Mouse (Mus musculus) MEL (cell line): ENCODE measurements around the gene Ankrd34a. TPM values are rescaled to one million over a fixed set of nuclear protein-coding genes. Genes with fewer than 3 reads are reported as not detected.
A peak's percentile ranks its signal among the peaks of the same experiment; 100 is the strongest.

Experiments
- DNase-seq: peaks from one replicate; pipeline ENCODE4 v3.0.0; 2011; ENCODE audit warnings: low read depth, low spot score
- H3K27ac ChIP-seq: 2 replicates; pipeline ENCODE4 v1.5.1; 2012; ENCODE audit warnings: low read depth, mild to moderate bottlenecking, control low read depth, low read length, moderate library complexity; ENCODE audit not compliant: control insufficient read depth
- H3K27me3 ChIP-seq, 2 experiments: fragments of 150-350 bp in 1 of 2; sonication (generic) in 1 of 2; 2 replicates each; pipeline ENCODE4 v1.6.1; 2012; ENCODE audit warnings: low read length in 2 of 2, mild to moderate bottlenecking in 2 of 2, improper control_type of control experiment in 1 of 2, moderate library complexity in 1 of 2; ENCODE audit not compliant: insufficient read depth in 2 of 2, control insufficient read depth in 1 of 2
- H3K36me3 ChIP-seq, 2 experiments: 2 replicates each; pipeline ENCODE4 v1.6.1; 2012 to 2014; ENCODE audit warnings: low read length in 2 of 2, improper control_type of control experiment in 1 of 2, inconsistent platforms in 1 of 2, mild to moderate bottlenecking in 1 of 2; ENCODE audit not compliant: insufficient read depth in 2 of 2, control insufficient read depth in 1 of 2
- H3K4me1 ChIP-seq, 2 experiments: fragments of 150-350 bp in 1 of 2; sonication (generic) in 1 of 2; 2 replicates each; pipeline ENCODE4 v1.6.1; 2012; ENCODE audit warnings: low read length in 2 of 2, improper control_type of control experiment in 1 of 2, mild to moderate bottlenecking in 1 of 2; ENCODE audit not compliant: insufficient read depth in 2 of 2, control insufficient read depth in 1 of 2
- H3K4me3 ChIP-seq, 2 experiments: fragments of 150-350 bp in 1 of 2; sonication (generic) in 1 of 2; 2 replicates each; pipeline ENCODE4 v1.5.1; 2012; ENCODE audit warnings: low read depth in 2 of 2, low read length in 2 of 2, mild to moderate bottlenecking in 2 of 2, moderate library complexity in 2 of 2, control low read depth in 1 of 2, improper control_type of control experiment in 1 of 2; ENCODE audit not compliant: control insufficient read depth in 1 of 2, insufficient read depth in 1 of 2
- H3K79me2 ChIP-seq: 2 replicates; pipeline ENCODE4 v1.6.1; 2012; ENCODE audit warnings: mild to moderate bottlenecking, low read length, moderate library complexity; ENCODE audit not compliant: control insufficient read depth, poor library complexity, insufficient read depth
- H3K9ac ChIP-seq: 2 replicates; pipeline ENCODE4 v1.6.1; 2012; ENCODE audit warnings: low read depth, mild to moderate bottlenecking, control low read depth, low read length, moderate library complexity; ENCODE audit not compliant: control insufficient read depth, poor library complexity, severe bottlenecking
- H3K9me3 ChIP-seq: fragments of 150-350 bp; sonication (generic); replicated peaks from 2 replicates; pipeline ENCODE4 v1.6.1; 2012; ENCODE audit warnings: mild to moderate bottlenecking, low read length, improper control_type of control experiment, moderate library complexity; ENCODE audit not compliant: insufficient read depth
- BHLHE40 ChIP-seq: IDR thresholded peaks from 2 replicates; pipeline ENCODE4 v1.6.1; 2012; ENCODE audit warnings: low read depth, mild to moderate bottlenecking, inconsistent platforms, low read length, improper control_type of control experiment, borderline replicate concordance
- CHD2 ChIP-seq: IDR thresholded peaks from 2 replicates; pipeline ENCODE4 v1.6.1; 2011; ENCODE audit warnings: low read length, improper control_type of control experiment
- CTCF ChIP-seq, 3 experiments: IDR thresholded peaks in 2 of 3; conservative IDR thresholded peaks in 1 of 3; 2 replicates each; pipeline ENCODE4 v1.5.1; 2011 to 2012; ENCODE audit warnings: low read length in 3 of 3, low read depth in 2 of 3, mild to moderate bottlenecking in 2 of 3, improper control_type of control experiment in 1 of 3, inconsistent platforms in 1 of 3, mixed read lengths in 1 of 3, moderate library complexity in 1 of 3; ENCODE audit not compliant: control insufficient read depth in 1 of 3, insufficient read depth in 1 of 3, poor library complexity in 1 of 3, severe bottlenecking in 1 of 3
- E2F4 ChIP-seq: IDR thresholded peaks from 2 replicates; pipeline ENCODE4 v1.6.1; 2011; ENCODE audit warnings: low read depth, low read length, improper control_type of control experiment, borderline replicate concordance
- EP300 ChIP-seq, 2 experiments: IDR thresholded peaks; 2 replicates each; pipeline ENCODE4 v1.6.1; 2011; ENCODE audit warnings: improper control_type of control experiment in 2 of 2, low read length in 2 of 2, low read depth in 1 of 2, mild to moderate bottlenecking in 1 of 2
- ETS1 ChIP-seq: IDR thresholded peaks from 2 replicates; pipeline ENCODE4 v1.6.1; 2012; ENCODE audit warnings: low read depth, mild to moderate bottlenecking, inconsistent platforms, low read length, improper control_type of control experiment, moderate library complexity
- GATA1 ChIP-seq: IDR thresholded peaks from 2 replicates; pipeline ENCODE4 v1.6.1; 2011; ENCODE audit warnings: low read depth, low read length, improper control_type of control experiment
- JUND ChIP-seq: IDR thresholded peaks from 2 replicates; pipeline ENCODE4 v1.6.1; 2011; ENCODE audit warnings: low read depth, mild to moderate bottlenecking, improper control_type of control experiment, low read length
- MAX ChIP-seq: IDR thresholded peaks from 2 replicates; pipeline ENCODE4 v1.6.1; 2011; ENCODE audit warnings: low read length, improper control_type of control experiment
- MYB ChIP-seq: IDR thresholded peaks from 2 replicates; pipeline ENCODE4 v1.6.1; 2011; ENCODE audit warnings: mild to moderate bottlenecking, low read depth, low read length, improper control_type of control experiment
- MYC ChIP-seq: IDR thresholded peaks from 2 replicates; pipeline ENCODE4 v1.6.1; 2011; ENCODE audit warnings: low read depth, mild to moderate bottlenecking, low read length, improper control_type of control experiment, moderate library complexity
- NRF1 ChIP-seq: IDR thresholded peaks from 2 replicates; pipeline ENCODE4 v1.6.1; 2014; ENCODE audit warnings: low read depth, mild to moderate bottlenecking, inconsistent platforms, low read length, improper control_type of control experiment, moderate library complexity; ENCODE audit not compliant: poor library complexity, insufficient read depth, severe bottlenecking
- POLR2AphosphoS2 ChIP-seq: IDR thresholded peaks from 2 replicates; pipeline ENCODE4 v1.6.1; 2011; ENCODE audit warnings: low read length, improper control_type of control experiment
- SMC3 ChIP-seq: IDR thresholded peaks from 2 replicates; pipeline ENCODE4 v1.6.1; 2011; ENCODE audit warnings: low read depth, low read length, improper control_type of control experiment
- TAL1 ChIP-seq: IDR thresholded peaks from 2 replicates; pipeline ENCODE4 v1.6.1; 2012; ENCODE audit warnings: mild to moderate bottlenecking, inconsistent platforms, low read length, moderate library complexity, mixed read lengths
- UBTF ChIP-seq: IDR thresholded peaks from 2 replicates; pipeline ENCODE4 v1.6.1; 2012; ENCODE audit warnings: low read depth, mild to moderate bottlenecking, inconsistent platforms, low read length, improper control_type of control experiment, moderate library complexity, borderline replicate concordance; ENCODE audit not compliant: insufficient read depth
- ZKSCAN1 ChIP-seq: IDR thresholded peaks from 2 replicates; pipeline ENCODE4 v1.6.1; 2012; ENCODE audit warnings: low read depth, mild to moderate bottlenecking, inconsistent platforms, low read length, improper control_type of control experiment, moderate library complexity
- ZMIZ1 ChIP-seq: IDR thresholded peaks from 2 replicates; pipeline ENCODE4 v1.6.1; 2012; ENCODE audit warnings: low read depth, mild to moderate bottlenecking, inconsistent platforms, low read length, improper control_type of control experiment, moderate library complexity
- ZNF384 ChIP-seq: IDR thresholded peaks from 2 replicates; pipeline ENCODE4 v1.6.1; 2012; ENCODE audit warnings: low read depth, mild to moderate bottlenecking, inconsistent platforms, low read length, improper control_type of control experiment
- polyA plus RNA-seq, 2 experiments: library from polyadenylated mRNA; stranded (reverse) in 1 of 2; unstranded in 1 of 2; fragments of >175 nt in 1 of 2; fragments of >200 nt in 1 of 2; gene quantifications; 2 replicates each; pipeline versions ENCODE4 v1.2.1 to v1.2.4; 2012; ENCODE audit warnings: low replicate concordance in 2 of 2, low read depth in 1 of 2; ENCODE audit not compliant: insufficient read length in 2 of 2, insufficient read depth in 1 of 2, missing spikeins in 1 of 2
- total RNA-seq: library from RNA; depleted of rRNA; stranded (reverse); fragments of 300-350 nt; gene quantifications from 2 replicates; pipeline ENCODE4 v1.2.3, GENCODE M21; 2012

Ankrd34a gene
- total and polyA plus RNA-seq, 3 experiments = 0.15 to 0.78 TPM; not detected in 1

DNA sequence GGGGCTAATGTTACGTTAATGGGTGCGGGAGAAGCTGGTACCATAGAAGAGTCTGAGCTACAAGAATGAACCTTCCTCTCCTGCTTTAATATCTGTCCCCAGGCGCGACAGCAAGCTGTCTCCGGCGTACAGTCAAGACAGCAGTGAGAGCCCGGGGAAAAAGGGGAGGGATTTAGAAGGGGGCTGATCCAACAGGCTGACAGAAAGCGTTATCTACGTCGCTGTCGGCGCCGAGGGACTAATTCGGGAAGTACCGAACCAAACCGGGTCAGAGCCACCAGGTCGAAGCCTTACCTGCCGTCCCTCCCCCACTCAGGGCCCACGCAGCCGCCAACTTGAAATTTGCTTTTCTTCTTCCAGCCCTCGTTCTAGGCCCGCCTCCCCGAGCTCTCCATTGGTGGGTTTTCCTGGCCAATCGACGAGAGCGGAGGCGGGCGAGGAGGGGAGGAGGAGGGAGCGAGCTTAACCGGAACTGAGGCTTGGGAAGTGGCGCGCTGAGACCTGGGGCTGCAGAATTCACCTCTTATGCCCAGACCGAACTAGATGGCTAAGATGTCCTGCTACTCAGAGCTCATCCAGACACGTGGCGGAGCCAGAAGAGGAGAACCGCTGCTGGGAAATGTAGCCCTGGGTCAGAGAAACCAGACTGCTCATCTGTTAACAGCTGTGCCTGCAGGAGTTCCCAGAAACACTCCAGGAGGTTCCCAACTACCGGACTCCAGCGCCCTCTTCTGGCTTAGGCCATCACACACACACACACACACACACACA is 2.5 kb upstream of the Ankrd34a start, which contains the start of gene Polr3gl (continued):
- TF ChIP-seq ZKSCAN1 (no peak), SMC3 (peak; percentile 40), EP300 (IDR thresholded peaks at IDR 0.05; ENCODE audit: low read depth in 1 of 2, low read length in 2 of 2) (peak in 1 of 2 experiments; percentile 45; a peak in 1 of 4 replicates), CTCF (IDR thresholded peaks at IDR 0.05 in 2 of 3, conservative IDR thresholded peaks at IDR 0.05 in 1 of 3; ENCODE audit: control insufficient read depth in 1 of 3, insufficient read depth in 1 of 3, low read depth in 2 of 3, low read length in 3 of 3, poor library complexity in 1 of 3, severe bottlenecking in 1 of 3) (peak; percentile 45 to 77 (median 59)), MYC (peak; percentile 76), MAX (peak; percentile 66), CHD2 (peak; percentile 61), NRF1 (peak; percentile 60; the same call in 1 of the 2 replicates), MYB (no peak), JUND (no peak), E2F4 (no peak), ETS1 (peak; percentile 43; the same call in 1 of the 2 replicates), UBTF (no peak), ZNF384 (no peak), TAL1 (no peak), BHLHE40 (no peak), POLR2AphosphoS2 (peak; percentile 89), GATA1 (peak; percentile 79)

DNA sequence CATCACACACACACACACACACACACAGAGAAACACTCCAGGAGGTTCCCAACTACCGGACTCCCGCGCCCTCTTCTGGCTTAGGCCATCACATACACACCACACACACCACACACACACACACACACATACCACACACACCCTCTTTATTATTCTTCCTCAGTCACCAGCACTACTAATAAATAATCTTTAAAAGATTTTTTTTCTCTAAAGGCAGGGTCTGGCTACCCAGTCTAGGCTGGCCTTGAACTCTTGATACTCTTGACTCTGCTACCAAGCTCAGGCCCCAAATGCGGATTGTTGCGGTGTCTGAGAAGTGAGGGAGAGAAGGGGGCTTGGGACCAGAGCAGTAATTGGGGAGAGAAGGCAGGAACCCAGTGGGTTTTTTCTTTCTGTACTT is 1.6 kb upstream of the Ankrd34a start:
- H3K79me2 ChIP-seq = peaks cover 3% of the 10 kb centered on the region; the same call in 1 of the 2 replicates
- no peak overlapping the region for H3K4me3 ChIP-seq
- no peak overlapping the region for H3K9ac ChIP-seq
- no peaks in the 10 kb centered on the region for H3K27me3 ChIP-seq
- DNase-seq = peak; percentile 34
- H3K4me1 ChIP-seq = peaks cover 4 to 7% of the 10 kb centered on the region in 2 experiments; a peak in 3 of 4 replicates
- H3K9me3 ChIP-seq = no peaks in the 10 kb centered on the region
- H3K27ac ChIP-seq = no peak overlapping the region
- peaks cover 0 to 5% of the 10 kb centered on the region in 2 experiments; a peak in 2 of 4 replicates for H3K36me3 ChIP-seq
- TF ChIP-seq CTCF (IDR thresholded peaks at IDR 0.05 in 2 of 3, conservative IDR thresholded peaks at IDR 0.05 in 1 of 3; ENCODE audit: control insufficient read depth in 1 of 3, insufficient read depth in 1 of 3, low read depth in 2 of 3, low read length in 3 of 3, poor library complexity in 1 of 3, severe bottlenecking in 1 of 3) (peak in 1 of 3 experiments; percentile 20; a peak in 1 of 6 replicates), EP300 (IDR thresholded peaks at IDR 0.05; ENCODE audit: low read depth in 1 of 2, low read length in 2 of 2) (no peak), UBTF (no peak), ZMIZ1 (no peak)
